Mouse (Mus musculus): ENCODE results near the gene Snn.

- no peak for TF ChIP-seq CTCF (IDR thresholded peaks at IDR 0.05; ENCODE audit: borderline replicate concordance, insufficient read depth, low read length)
- TF ChIP-seq POLR2A (IDR thresholded peaks at IDR 0.05; ENCODE audit: low read depth, low read length): no peak
Measured at GRCm38 (mm10) chr16:11035273-11035672, 25.5 kb upstream of the Snn start.

Measured in embryonic fibroblast, embryonic 13.5 days (primary cell).